Mouse (Mus musculus) lung, postnatal 0 days (tissue): ENCODE measurements around the gene Eng.

Experiments used
- CTCF ChIP-seq: IDR thresholded peaks from 2 replicates; pipeline ENCODE4 v1.5.1; 2016; ENCODE audit warnings: antibody characterized with exemption, mild to moderate bottlenecking
- EP300 ChIP-seq: IDR thresholded peaks from 2 replicates; pipeline ENCODE4 v1.6.1; 2016; ENCODE audit warnings: antibody characterized with exemption, mild to moderate bottlenecking, control low read depth

DNA sequence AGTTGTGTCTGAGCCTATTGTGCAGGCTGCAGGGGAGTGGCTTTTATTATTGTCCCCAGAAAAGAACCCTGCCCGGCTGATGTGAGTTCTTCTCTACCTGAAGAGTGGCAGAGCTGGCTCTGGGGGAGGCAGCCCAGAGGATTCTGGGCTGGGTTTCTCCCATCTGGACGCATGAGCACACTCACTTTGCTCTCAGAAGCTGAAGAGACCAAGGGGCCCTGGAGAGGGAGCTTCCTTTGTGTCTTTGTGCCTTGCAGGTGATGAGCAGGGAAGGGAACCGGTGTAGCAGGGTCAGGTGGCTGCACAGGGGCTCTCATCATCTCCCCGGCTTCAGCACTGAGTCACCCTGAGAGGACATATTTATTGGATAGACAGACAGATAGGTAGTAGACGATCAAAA lies 15.9 kb downstream of the Eng start:
- TF ChIP-seq CTCF (no peak), EP300 (no peak)
